Mouse (Mus musculus) thymus, postnatal 0 days (tissue): Measurements from ENCODE around the gene Rbbp8nl. TPM values are rescaled to one million over a fixed set of nuclear protein-coding genes. Genes with fewer than 3 reads are reported as not detected.
"Not testable (repeated sequence)": the region's sequence is repeated elsewhere in the genome, so short reads cannot be mapped to it uniquely, and the experiment has no call there.

Source experiments
- DNase-seq: peaks from one replicate; pipeline ENCODE4 v3.0.0-alpha.2; 2015; ENCODE audit warnings: low spot score
- polyA plus RNA-seq: library from polyadenylated mRNA; unstranded; fragments of >200 nt; fragmentation: Nextera tagmentation; extraction: Ambion mirVana; gene quantifications from 2 replicates; pipeline ENCODE4 v1.2.1, GENCODE M21; 2015

Gene Rbbp8nl
- polyA plus RNA-seq, 1 experiment from 2014 or later = 0.05 TPM

- DNase-seq = no peak
Measured at GRCm38 (mm10) chr2:180290503-180290902, 824 bp upstream of the Rbbp8nl start.

GRCm38 (mm10) chr2:180288966-180289365, 713 bp downstream of the Rbbp8nl start:
- DNase-seq = no peak

GRCm38 (mm10) chr2:180279321-180279720, 10.4 kb downstream of the Rbbp8nl start:
- DNase-seq = no peak

GRCm38 (mm10) chr2:180277773-180278320, 11.8 kb downstream of the Rbbp8nl start:
- DNase-seq = no peak

GRCm38 (mm10) chr2:180276851-180277259, 12.8 kb downstream of the Rbbp8nl start:
- DNase-seq = peak; percentile 29

GRCm38 (mm10) chr2:180276385-180276784, 13.3 kb downstream of the Rbbp8nl start:
- no peak for DNase-seq

- DNase-seq = peak; percentile 65
Measured at GRCm38 (mm10) chr2:180275836-180276235, 13.8 kb downstream of the Rbbp8nl start.

GRCm38 (mm10) chr2:180274523-180274922, 15.2 kb downstream of the Rbbp8nl start:
- DNase-seq = no peak

GRCm38 (mm10) chr2:180273394-180274244, 16.1 kb downstream of the Rbbp8nl start, which contains the start of gene Cables2:
Gene Cables2 (minus strand): TSS chr2:180273496.
- peak; percentile 98 for DNase-seq

GRCm38 (mm10) chr2:180272884-180273321, 16.8 kb downstream of the Rbbp8nl start:
- no peak for DNase-seq

- no peak for DNase-seq
Measured at GRCm38 (mm10) chr2:180271804-180272395, 17.8 kb downstream of the Rbbp8nl start.

- DNase-seq = no peak
Measured at GRCm38 (mm10) chr2:180270537-180271255, 19.0 kb downstream of the Rbbp8nl start.

GRCm38 (mm10) chr2:180269329-180269728, 20.4 kb downstream of the Rbbp8nl start:
- DNase-seq = no peak

- no peak for DNase-seq
Measured at GRCm38 (mm10) chr2:180267955-180268354, 21.7 kb downstream of the Rbbp8nl start.

GRCm38 (mm10) chr2:180262891-180263290, 26.8 kb downstream of the Rbbp8nl start:
- DNase-seq = no peak

- no peak for DNase-seq
Measured at GRCm38 (mm10) chr2:180262441-180262840, 27.2 kb downstream of the Rbbp8nl start.

- DNase-seq = no peak
Measured at GRCm38 (mm10) chr2:180261901-180262300, 27.8 kb downstream of the Rbbp8nl start.

- DNase-seq = no peak
Measured at GRCm38 (mm10) chr2:180260610-180261480, 28.8 kb downstream of the Rbbp8nl start.

GRCm38 (mm10) chr2:180259826-180260609, 29.7 kb downstream of the Rbbp8nl start:
- not testable (repeated sequence) for DNase-seq
